18 mouse cellular contexts compared by ENCODE assay signal in the genomic region with DNA sequence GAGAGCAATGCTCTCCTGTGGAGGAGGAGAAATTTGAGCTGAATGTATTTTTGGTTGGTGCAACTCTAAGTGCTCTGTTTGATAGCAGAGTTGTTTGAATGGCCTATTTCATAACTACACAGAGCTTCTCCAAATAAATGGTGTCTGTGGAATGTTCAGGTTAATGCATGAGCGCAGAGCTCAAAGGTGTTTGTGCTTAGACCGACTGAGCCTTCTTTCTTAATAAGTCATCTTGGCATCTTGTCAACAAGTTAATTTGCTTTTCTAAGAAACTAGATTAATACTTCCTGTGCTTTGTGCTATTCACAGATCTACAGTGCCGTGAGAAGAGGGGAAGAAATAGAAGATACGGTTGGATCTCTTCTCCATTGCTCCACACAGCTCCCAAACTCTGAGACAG.
"Had no signal": no experiment of that assay in that cellular context is flagged by ENCODE, and none has a peak within 500 bp of the region (broad histone marks: within the 10 kb centered on the region; RNA-seq: fewer than 3 reads in every experiment).

No protein-coding gene starts in this region.

- H3K27ac ChIP-seq: midbrain, embryonic 10.5 days; midbrain, embryonic 12.5 days; neural tube, embryonic 13.5 days; neural tube, embryonic 15.5 days; stomach, embryonic 15.5 days; stomach, postnatal 0 days had no signal

- H3K27me3 ChIP-seq: midbrain, embryonic 12.5 days; neural tube, embryonic 13.5 days; neural tube, embryonic 15.5 days; stomach, embryonic 15.5 days had no signal

- H3K9me3 ChIP-seq: midbrain, embryonic 10.5 days; midbrain, embryonic 12.5 days; neural tube, embryonic 13.5 days; neural tube, embryonic 15.5 days; stomach, embryonic 15.5 days had no signal

- H3K4me3 ChIP-seq: midbrain, embryonic 10.5 days; midbrain, embryonic 12.5 days; myocyte; neural tube, embryonic 13.5 days; neural tube, embryonic 15.5 days; stomach, embryonic 15.5 days had no signal

- H3K36me3 ChIP-seq: midbrain, embryonic 10.5 days; midbrain, embryonic 12.5 days; neural tube, embryonic 13.5 days; neural tube, embryonic 15.5 days; stomach, embryonic 15.5 days had no signal

- DNase-seq: lung, adult 18-20 months; lung, embryonic 14.5 days; lung, postnatal 10 days; lung, postnatal 4 days; midbrain, embryonic 14.5 days; retina, postnatal 1 day; right cerebral cortex, adult 18-20 months; right cerebral cortex, postnatal 25 days; thymus, adult 2 months; thymus, postnatal 14 days; thymus, postnatal 36 days had no signal

- H3K4me1 ChIP-seq: midbrain, embryonic 12.5 days had no signal
